Mouse (Mus musculus) embryonic stem cell, embryonic (primary cell): ENCODE results near the gene Shd.

Experiments used
- CTCF ChIA-PET, 4 experiments: fragments of 300-600 bp in 2 of 4; fragments of 350-600 bp in 2 of 4; sonication (Branson Sonifier 250); formaldehyde crosslinking; loops; one replicate each; lab custom pipeline; 2022; ENCODE audit warnings: inconsistent platforms in 2 of 4; lab: Charles Lee
- POLR2A ChIA-PET, 4 experiments: fragments of 300-600 bp in 2 of 4; fragments of 350-600 bp in 2 of 4; sonication (Branson Sonifier 250); formaldehyde crosslinking; loops; one replicate each; lab custom pipeline; 2022; ENCODE audit warnings: antibody characterized with exemption in 4 of 4, inconsistent platforms in 1 of 4; lab: Charles Lee

Gene Shd

DNA sequence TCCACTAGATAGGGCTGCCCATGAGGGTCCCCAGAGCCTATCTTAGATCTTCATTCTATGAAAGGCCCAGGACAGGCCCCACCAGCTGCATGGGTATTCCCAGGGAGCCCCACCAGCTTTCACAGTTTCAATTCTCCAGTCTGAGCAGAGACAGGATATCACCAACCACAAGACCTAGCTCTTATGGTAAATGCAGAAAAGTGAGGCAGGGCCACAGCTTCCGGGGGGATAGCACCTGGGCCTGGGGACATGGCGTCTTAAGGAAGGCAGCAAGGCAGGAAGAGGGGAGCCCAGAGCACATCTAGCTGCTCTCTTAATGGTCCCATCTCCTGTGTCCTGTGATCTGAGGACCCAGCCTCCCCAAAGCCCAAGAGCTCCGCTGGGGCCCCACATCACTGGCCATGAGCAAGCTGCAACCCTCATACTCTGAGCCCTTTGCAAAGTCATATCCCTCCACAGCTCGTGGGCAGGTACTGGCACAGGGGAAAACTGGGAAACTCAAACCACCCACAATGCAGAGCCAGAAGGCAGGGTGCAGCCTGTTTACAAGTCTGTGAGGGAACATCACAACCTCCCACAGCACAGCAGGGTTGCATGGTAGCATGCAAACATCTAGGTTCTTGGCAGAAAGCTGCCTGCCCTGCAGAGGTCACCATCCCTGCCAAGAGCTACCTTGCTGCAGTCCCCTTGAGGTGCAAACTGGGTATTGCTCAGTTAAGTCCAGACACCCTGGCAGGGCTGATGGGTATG is 51.1 kb downstream of the Shd start:
- CTCF ChIA-PET, result interaction anchor here in 3 of 4 experiments (0.5 to 2.0 kb wide), 5 partner anchors 10 to 20 kb away, joined by 3 to 5 read pairs (median 5); partner anchors contain the start of gene Sh3gl1 (in 1 of the 3)
- POLR2A ChIA-PET, result interaction anchor here in 3 of 4 experiments (0.7 to 8.7 kb wide), 14 partner anchors 8 to 62 kb away, joined by 3 to 73 read pairs (median 4); partner anchors contain the start of genes Sh3gl1 (in 2 of the 3), Chaf1a (in 1 of the 3), Hdgfl2 (in 1 of the 3) and Yju2 (in 1 of the 3)

DNA sequence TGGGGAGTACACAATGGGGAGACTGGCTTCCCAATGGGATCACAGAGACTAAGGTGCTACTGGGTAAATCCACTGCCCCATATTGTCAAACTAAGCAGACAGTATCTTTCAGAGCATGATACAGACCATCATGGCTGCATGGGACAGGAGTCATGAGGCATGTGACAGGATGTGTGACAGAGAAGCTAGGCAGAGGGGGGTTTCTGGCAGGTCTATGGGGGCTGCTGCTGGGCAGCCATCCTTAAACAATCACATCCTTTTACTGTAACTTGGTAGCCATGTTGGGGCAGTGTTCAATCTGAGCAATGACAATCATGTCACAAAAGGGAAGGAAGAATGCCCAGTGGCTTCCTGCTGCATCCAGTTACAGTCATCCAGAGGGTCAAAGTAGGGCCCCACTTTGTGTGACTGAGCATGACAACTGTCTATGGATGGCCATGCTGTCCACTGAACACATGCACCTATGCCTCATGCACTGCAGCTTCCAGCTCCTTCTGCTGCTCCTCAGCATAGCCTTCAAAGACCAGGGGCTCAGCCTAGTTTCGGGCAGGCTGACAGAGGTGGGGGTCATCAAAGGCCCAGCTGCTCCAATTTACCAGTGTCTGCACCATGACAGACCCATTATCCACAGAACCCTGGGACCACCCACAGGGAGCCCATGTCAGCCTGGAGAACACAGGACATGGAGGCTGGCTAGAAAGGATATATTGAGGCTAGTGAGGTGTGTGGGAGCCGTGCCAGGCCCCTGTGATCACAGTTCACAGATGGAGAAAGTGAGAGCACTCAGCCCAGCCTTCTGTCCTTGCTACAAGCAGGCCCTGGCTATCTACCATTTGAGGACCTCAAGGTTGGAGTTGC is 52.1 kb downstream of the Shd start:
- ChIA-PET POLR2A (interaction anchor here in 2 of 4 experiments (1.5 to 8.7 kb wide), 6 partner anchors 9 to 63 kb away, joined by 4 to 73 read pairs (median 10); partner anchors contain the start of genes Hdgfl2 (in 1 of the 2), Sh3gl1 (in 1 of the 2) and Yju2 (in 1 of the 2)), CTCF (interaction anchor here in 2 of 4 experiments (1.2 to 1.6 kb wide), 3 partner anchors 13 to 14 kb away, joined by 5 read pairs; partner anchors contain the start of gene Sh3gl1 (in 2 of the 2))

DNA sequence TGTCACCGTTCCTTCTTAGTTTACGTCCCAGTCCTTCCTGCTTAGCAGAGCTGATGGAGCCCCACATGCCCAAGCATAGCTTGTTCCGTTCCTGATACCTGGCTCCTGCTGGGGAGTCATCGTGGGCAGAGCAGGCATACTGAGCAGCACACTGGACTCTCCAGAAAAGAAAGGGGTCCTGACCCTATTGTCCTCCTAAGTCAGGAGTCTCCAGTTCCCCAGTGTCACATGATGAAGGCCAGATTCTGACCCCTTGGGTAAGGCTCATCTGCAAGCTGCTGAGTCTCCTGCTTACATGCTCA is 52.7 kb downstream of the Shd start:
- POLR2A ChIA-PET, result interaction anchor here in 2 of 4 experiments (1.0 to 8.7 kb wide), 5 partner anchors 8 to 14 kb away, joined by 3 to 73 read pairs (median 14); partner anchors contain the start of gene Sh3gl1 (in 2 of the 2)
- CTCF ChIA-PET, result interaction anchor here in 2 of 4 experiments (1.4 to 1.6 kb wide), 2 partner anchors 13 to 47 kb away, joined by 3 to 5 read pairs; partner anchors contain the start of gene Sh3gl1 (in 1 of the 2)

DNA sequence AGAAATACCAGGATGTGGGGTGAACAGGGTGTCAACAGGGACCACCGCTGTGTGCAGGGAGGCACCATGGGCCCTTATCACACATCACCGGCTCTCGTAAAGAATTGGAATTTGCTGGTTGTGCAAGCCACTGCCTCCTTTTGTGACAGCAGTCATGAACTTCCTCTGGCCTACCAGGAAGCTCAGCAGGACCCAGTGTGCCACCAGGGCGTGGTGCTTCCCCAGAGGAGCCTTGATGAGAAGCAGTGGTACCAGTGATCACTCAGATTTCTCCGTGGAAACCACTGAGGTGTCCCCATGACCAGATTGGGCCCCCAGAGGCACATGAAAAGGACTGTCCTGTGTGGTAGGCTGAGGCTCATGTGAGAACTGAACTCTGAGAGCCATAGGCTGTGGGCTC is 53.1 kb downstream of the Shd start:
- POLR2A ChIA-PET, result interaction anchor here in 2 of 4 experiments (0.9 to 8.7 kb wide), 8 partner anchors 8 to 18 kb away, joined by 3 to 73 read pairs (median 4); partner anchors contain the start of genes Sh3gl1 (in 2 of the 2) and Chaf1a (in 1 of the 2)
- CTCF ChIA-PET, result interaction anchor here in 2 of 4 experiments (1.4 to 1.6 kb wide), 2 partner anchors 13 to 47 kb away, joined by 3 to 5 read pairs; partner anchors contain the start of gene Sh3gl1 (in 1 of the 2)

DNA sequence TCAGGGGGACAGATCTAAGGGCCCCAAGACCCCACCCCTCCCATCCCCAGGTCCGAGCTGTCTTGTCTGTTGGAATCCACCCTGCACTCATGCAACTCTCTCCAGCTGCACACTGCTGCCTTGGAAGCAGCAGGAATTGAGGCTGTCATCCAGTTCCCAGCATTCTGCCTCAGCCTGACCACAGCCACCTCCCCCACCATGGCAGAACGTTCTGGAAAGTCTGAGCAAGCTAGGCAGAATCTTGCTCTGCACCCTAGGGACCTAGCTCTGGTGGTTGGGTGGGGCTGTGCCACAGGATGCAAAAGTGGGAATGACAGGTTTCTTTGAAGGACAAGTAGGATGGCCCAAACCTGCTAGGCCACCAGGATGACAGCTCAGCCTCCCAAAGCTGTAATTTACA is 54.2 kb downstream of the Shd start:
- ChIA-PET CTCF (interaction anchor here in 3 of 4 experiments (1.0 to 1.4 kb wide), 3 partner anchors 14 to 48 kb away, joined by 3 to 6 read pairs (median 3); no protein-coding TSS in a partner anchor), POLR2A (interaction anchor here in 3 of 4 experiments (0.6 to 4.0 kb wide), 7 partner anchors 9 to 371 kb away, joined by 3 to 14 read pairs (median 4); partner anchors contain the start of genes Chaf1a (in 1 of the 3) and Sh3gl1 (in 1 of the 3))

DNA sequence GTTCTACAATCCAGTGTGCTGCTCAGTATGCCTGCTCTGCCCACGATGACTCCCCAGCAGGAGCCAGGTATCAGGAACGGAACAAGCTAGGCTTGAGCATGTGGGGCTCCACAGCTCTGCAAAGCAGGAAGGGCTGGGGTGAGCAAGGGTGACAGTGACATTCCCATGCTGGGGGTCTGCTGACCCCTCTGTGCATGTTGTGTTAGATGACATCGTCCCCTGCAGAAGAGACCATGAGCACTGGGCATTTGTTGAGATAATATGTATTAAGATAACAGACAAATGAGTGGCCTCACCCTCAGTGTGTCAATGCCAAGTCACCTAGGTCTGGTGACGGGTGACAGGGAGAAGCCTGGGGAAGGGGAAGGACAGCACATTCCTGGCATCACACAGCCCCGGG is 54.7 kb downstream of the Shd start:
- ChIA-PET CTCF (interaction anchor here in 2 of 4 experiments (1.0 to 1.1 kb wide), 2 partner anchors 14 to 40 kb away, joined by 3 to 6 read pairs; no protein-coding TSS in a partner anchor), POLR2A (interaction anchor here in 3 of 4 experiments (0.6 to 4.0 kb wide), 4 partner anchors 8 to 371 kb away, joined by 4 to 14 read pairs (median 5); partner anchors contain the start of gene Sh3gl1 (in 1 of the 3))
